Mouse (Mus musculus): Measurements from ENCODE around the gene Trit1.

DNA sequence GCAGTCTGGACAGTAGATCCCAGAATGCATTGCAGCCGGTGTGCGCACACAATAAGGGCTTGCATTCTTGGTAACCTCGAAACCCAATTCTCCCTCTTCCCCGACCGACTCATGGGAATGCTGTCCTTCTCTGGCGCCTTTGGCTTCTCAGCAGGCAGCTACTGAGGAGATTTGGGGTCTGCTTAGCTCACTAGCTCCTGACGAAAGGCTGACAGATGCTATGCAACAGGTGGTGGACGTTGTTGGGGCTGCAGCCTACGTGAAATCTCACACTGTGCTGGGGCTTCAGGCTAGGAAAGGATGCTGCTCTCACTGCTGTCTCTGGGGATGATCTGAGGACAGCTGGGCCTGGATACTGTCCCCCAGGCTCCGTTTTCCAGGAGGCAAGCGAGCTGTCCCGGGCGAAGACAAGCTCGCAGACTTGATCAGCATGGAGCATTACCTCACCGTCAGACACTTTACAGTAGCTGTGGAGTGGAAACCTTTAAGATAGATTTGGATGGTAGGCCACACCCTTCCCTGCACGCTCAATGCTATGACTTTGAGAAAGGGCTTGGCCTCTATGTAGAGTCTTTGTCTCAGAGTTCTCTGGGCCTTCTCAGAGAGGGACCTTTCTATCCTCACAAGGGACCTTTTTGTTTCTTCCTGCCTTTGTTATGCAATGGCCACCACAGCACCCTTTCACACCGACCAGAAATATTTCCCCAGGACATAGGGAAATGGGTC, 15.6 kb upstream of the Trit1 start:
- TF ChIP-seq CTCF (IDR thresholded peaks at IDR 0.05) (no peak), EP300 (IDR thresholded peaks at IDR 0.05; ENCODE audit: insufficient read depth, low read depth, low read length) (no peak)

Measured in heart, adult 2 months (tissue).